In the genomic region with DNA sequence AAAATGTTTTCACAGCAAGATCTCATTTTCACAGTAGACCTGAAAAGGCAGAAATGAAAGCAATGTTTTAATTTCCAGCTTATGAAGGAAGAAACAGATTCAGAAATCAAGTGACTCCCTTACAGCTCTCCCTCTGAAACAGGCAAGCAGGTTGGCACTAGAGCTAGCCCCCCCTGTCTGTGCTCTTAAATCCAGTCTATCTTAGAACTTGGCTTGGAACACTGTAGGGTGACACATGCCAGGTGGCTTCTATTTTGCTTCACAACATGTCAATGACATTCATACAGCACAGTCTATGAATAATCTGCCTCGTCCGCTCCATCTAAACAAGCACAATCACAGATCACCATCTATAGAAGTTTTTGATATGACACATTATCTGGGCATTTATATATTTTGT, we compare ENCODE assay signal across 9 mouse cellular contexts.
DNase-seq lines count a peak whose midpoint lies in the region.
"Had no signal": no experiment of that assay in that cellular context is flagged by ENCODE, and none has a peak within 500 bp of the region (broad histone marks: within the 10 kb centered on the region; RNA-seq: fewer than 3 reads in every experiment).

No protein-coding gene starts in this region.

- DNase-seq in cerebellum, adult 11-12 months: peak; percentile 13
- DNase-seq in cerebellum, postnatal 4 days (ENCODE audit: low spot score in 2 of 2): no peak
- peak; percentile 58 for DNase-seq in layer of hippocampus, adult 11-12 months (ENCODE audit: low spot score)
- DNase-seq in layer of hippocampus, postnatal 25 days (ENCODE audit: extremely low spot score in 1 of 2, low spot score in 1 of 2): no peak
- peak; percentile 46 to 75 for DNase-seq in frontal cortex, postnatal 36 days (ENCODE audit: low spot score in 2 of 2)
- peak; percentile 16 for DNase-seq in left cerebral cortex, postnatal 4 days
- DNase-seq in urinary bladder, postnatal 14 days (ENCODE audit: low spot score): no peak
- DNase-seq in thymus, postnatal 25 days: no peak
- DNase-seq: midbrain, embryonic 14.5 days had no signal

- intact Hi-C loops in left cerebral cortex, postnatal 4 days (cut with DNase I): no loop called here

Comparison
In these comparisons a context has a peak if more than half of its experiments do, and no peak if none do; other contexts are left out.
1. DNase-seq: peak in cerebellum, adult 11-12 months (single experiment), layer of hippocampus, adult 11-12 months (single experiment), frontal cortex, postnatal 36 days (2 of 2) and left cerebral cortex, postnatal 4 days (single experiment); none in cerebellum, postnatal 4 days (0 of 2), layer of hippocampus, postnatal 25 days (0 of 2), urinary bladder, postnatal 14 days (single experiment) and thymus, postnatal 25 days (single experiment).